Mouse (Mus musculus) embryonic facial prominence, embryonic 11.5 days (tissue): ENCODE measurements around the gene Mcpt1. TPM values are rescaled to one million over a fixed set of nuclear protein-coding genes. Genes with fewer than 3 reads are reported as not detected.
"Not testable (repeated sequence)": the region's sequence is repeated elsewhere in the genome, so short reads cannot be mapped to it uniquely, and the experiment has no call there.

Experiments
- ATAC-seq: fragments of 200-750 bp; cut with Nextera tagmentation; replicated peaks from 2 replicates; pipeline ENCODE4 v1.8.0; 2017; ENCODE audit warnings: low read depth; ENCODE audit not compliant: insufficient number of reproducible peaks, low FRiP score, low TSS enrichment
- DNase-seq: peaks from one replicate; pipeline ENCODE4 v3.0.0-alpha.2; 2015; ENCODE audit warnings: low spot score
- H3K27ac ChIP-seq: fragments of 300-500 bp; sonication (generic); replicated peaks from 2 replicates; pipeline ENCODE4 v1.5.1; 2014; ENCODE audit warnings: mild to moderate bottlenecking, low read depth, low read length, control low read depth
- H3K27me3 ChIP-seq: fragments of 300-500 bp; sonication (generic); 2 replicates; pipeline ENCODE4 v1.6.1; 2014; ENCODE audit warnings: mild to moderate bottlenecking, low read length, moderate library complexity, mixed read lengths; ENCODE audit not compliant: control insufficient read depth, insufficient read depth
- H3K36me3 ChIP-seq: fragments of 300-500 bp; sonication (generic); replicated peaks from 2 replicates; pipeline ENCODE4 v1.6.1; 2014; ENCODE audit warnings: low read depth, mild to moderate bottlenecking, low read length, moderate library complexity, mixed read lengths; ENCODE audit not compliant: control insufficient read depth, insufficient read depth
- H3K4me1 ChIP-seq: fragments of 300-500 bp; sonication (generic); 2 replicates; pipeline ENCODE4 v1.6.1; 2014; ENCODE audit warnings: low read length, mixed read lengths; ENCODE audit not compliant: control insufficient read depth, insufficient read depth
- H3K4me2 ChIP-seq: fragments of 300-500 bp; sonication (generic); 2 replicates; pipeline ENCODE4 v1.6.1; 2014; ENCODE audit warnings: low read depth, mild to moderate bottlenecking, control low read depth, low read length, moderate library complexity
- H3K4me3 ChIP-seq: fragments of 300-500 bp; sonication (generic); 2 replicates; pipeline ENCODE4 v1.5.1; 2014; ENCODE audit warnings: low read depth, low read length, control low read depth
- H3K9ac ChIP-seq: fragments of 300-500 bp; sonication (generic); replicated peaks from 2 replicates; pipeline ENCODE4 v1.6.1; 2014; ENCODE audit warnings: mild to moderate bottlenecking, control low read depth, low read length
- H3K9me3 ChIP-seq: fragments of 300-500 bp; sonication (generic); replicated peaks from 2 replicates; pipeline ENCODE4 v1.6.1; 2016; ENCODE audit warnings: mild to moderate bottlenecking, low read length, inconsistent platforms, mixed read lengths; ENCODE audit not compliant: control insufficient read depth
- WGBS: fragments of 180-500 bp; shearing (Covaris S2); extraction: QIAGEN DNeasy Blood & Tissue Kit; methylation state at CpG from one replicate; pipeline ENCODE4 v1.1.7; 2014; 5-methylcytosine and 5-hydroxymethylcytosine counted together
- polyA plus RNA-seq: library from polyadenylated mRNA; unstranded; fragments of >200 nt; fragmentation: Nextera tagmentation; extraction: Ambion mirVana; gene quantifications from 2 replicates; pipeline ENCODE4 v1.2.1, GENCODE M21; 2014

Gene Mcpt1
- not detected in 2 replicates for polyA plus RNA-seq

- not testable (repeated sequence) for H3K27me3 ChIP-seq, ATAC-seq, H3K27ac ChIP-seq, H3K4me3 ChIP-seq, DNase-seq, H3K9me3 ChIP-seq, H3K9ac ChIP-seq, H3K4me2 ChIP-seq, H3K36me3 ChIP-seq, H3K4me1 ChIP-seq
- 87% methylated on average over 3 of the region's 3 CpGs for WGBS
Observed at GRCm38 (mm10) chr14:56017671-56018070, at the start of gene Mcpt1. Gene Mcpt1 (plus strand): TSS chr14:56017971.

- H3K4me2 ChIP-seq, H3K27me3 ChIP-seq, H3K4me3 ChIP-seq, H3K36me3 ChIP-seq, H3K9ac ChIP-seq, H3K27ac ChIP-seq, DNase-seq, ATAC-seq, H3K9me3 ChIP-seq, H3K4me1 ChIP-seq: not testable (repeated sequence)
- 87% methylated on average over 1 of the region's 3 CpGs for WGBS
Observed at GRCm38 (mm10) chr14:55987464-55987863, 30.3 kb upstream of the Mcpt1 start.

- H3K4me1 ChIP-seq = no peaks in the 10 kb centered on the region
- H3K4me3 ChIP-seq = no peak overlapping the region
- 69% methylated on average over 3 of the region's 3 CpGs for WGBS
- no peak overlapping the region for H3K27ac ChIP-seq
- no peaks in the 10 kb centered on the region for H3K27me3 ChIP-seq
- H3K4me2 ChIP-seq = no peak overlapping the region
- no peaks in the 10 kb centered on the region for H3K9me3 ChIP-seq
- H3K9ac ChIP-seq = no peak overlapping the region
- DNase-seq (no peak), ATAC-seq (no peak)
- H3K36me3 ChIP-seq = no peaks in the 10 kb centered on the region
Observed at GRCm38 (mm10) chr14:56013147-56013546, 4.6 kb upstream of the Mcpt1 start.

- no peak for ATAC-seq
Observed at GRCm38 (mm10) chr14:56013924-56014323, 3.8 kb upstream of the Mcpt1 start.

GRCm38 (mm10) chr14:56019446-56019845, 1.7 kb downstream of the Mcpt1 start:
- WGBS = 75% methylated on average over 1 of the region's 1 CpGs
- H3K36me3 ChIP-seq = no peaks in the 10 kb centered on the region
- no peak overlapping the region for H3K4me3 ChIP-seq
- no peak overlapping the region for H3K27ac ChIP-seq
- no peaks in the 10 kb centered on the region for H3K27me3 ChIP-seq
- ATAC-seq = no peak
- DNase-seq = no peak
- no peaks in the 10 kb centered on the region for H3K4me1 ChIP-seq
- H3K9me3 ChIP-seq = no peaks in the 10 kb centered on the region
- H3K9ac ChIP-seq = no peak overlapping the region
- no peak overlapping the region for H3K4me2 ChIP-seq

More at GRCm38 (mm10) chr14:56013924-56014323, 3.8 kb upstream of the Mcpt1 start:
- no peaks in the 10 kb centered on the region for H3K36me3 ChIP-seq
- DNase-seq = no peak
- H3K9me3 ChIP-seq = no peaks in the 10 kb centered on the region
- 92% methylated on average over 2 of the region's 2 CpGs for WGBS
- H3K4me1 ChIP-seq = no peaks in the 10 kb centered on the region
- no peak overlapping the region for H3K27ac ChIP-seq
- H3K9ac ChIP-seq = no peak overlapping the region
- no peak overlapping the region for H3K4me3 ChIP-seq
- H3K27me3 ChIP-seq = no peaks in the 10 kb centered on the region
- no peak overlapping the region for H3K4me2 ChIP-seq

- H3K9ac ChIP-seq, H3K4me3 ChIP-seq, H3K4me2 ChIP-seq, H3K36me3 ChIP-seq, H3K27ac ChIP-seq, H3K9me3 ChIP-seq, H3K27me3 ChIP-seq, H3K4me1 ChIP-seq, DNase-seq, ATAC-seq: not testable (repeated sequence)
- WGBS = 77% methylated on average over 3 of the region's 4 CpGs
Observed at GRCm38 (mm10) chr14:56021305-56021704, 3.5 kb downstream of the Mcpt1 start.

GRCm38 (mm10) chr14:56030395-56030794, 12.6 kb downstream of the Mcpt1 start, which contains the start of gene Mcpt9:
Gene Mcpt9 (minus strand): TSS chr14:56030495.
- DNase-seq, H3K4me2 ChIP-seq, H3K9ac ChIP-seq, H3K36me3 ChIP-seq, H3K4me3 ChIP-seq, H3K4me1 ChIP-seq, ATAC-seq, H3K9me3 ChIP-seq, H3K27ac ChIP-seq, H3K27me3 ChIP-seq: not testable (repeated sequence)
- 70% methylated on average over 2 of the region's 3 CpGs for WGBS

GRCm38 (mm10) chr14:56034433-56034832, 16.7 kb downstream of the Mcpt1 start:
- no peaks in the 10 kb centered on the region for H3K9me3 ChIP-seq
- H3K36me3 ChIP-seq = no peaks in the 10 kb centered on the region
- DNase-seq = no peak
- H3K4me1 ChIP-seq = no peaks in the 10 kb centered on the region
- H3K4me2 ChIP-seq = no peak overlapping the region
- no peak for ATAC-seq
- no peak overlapping the region for H3K9ac ChIP-seq
- no peak overlapping the region for H3K4me3 ChIP-seq
- 84% methylated on average over 2 of the region's 2 CpGs for WGBS
- no peak overlapping the region for H3K27ac ChIP-seq
- H3K27me3 ChIP-seq = no peaks in the 10 kb centered on the region
